Mouse (Mus musculus): ENCODE results near the gene Sox13. TPM values are rescaled to one million over a fixed set of nuclear protein-coding genes. Genes with fewer than 3 reads are reported as not detected.

The Sox13 gene
- polyA plus RNA-seq, 1 experiment from 2014 or later, result 12.3 TPM

- DNase-seq (ENCODE audit: low spot score), result peak; percentile 68
- H3K27me3 ChIP-seq (replicated peaks; ENCODE audit: control insufficient read depth, insufficient read depth, low read length), result peaks cover 10% of the 10 kb centered on the region
- H3K9me3 ChIP-seq (ENCODE audit: control insufficient read depth, low read length), result no peaks in the 10 kb centered on the region
- 0 out of 2 replicates have a peak, but pooled peaks have one; percentile 2 for ATAC-seq (replicated peaks; ENCODE audit: low FRiP score, low TSS enrichment, low read depth)
- H3K36me3 ChIP-seq (ENCODE audit: control insufficient read depth, insufficient read depth, low read length), result no peaks in the 10 kb centered on the region
- 3% methylated on average over 27 of the region's 27 CpGs for WGBS
- peak overlapping the region; percentile 97 for H3K4me2 ChIP-seq (ENCODE audit: low read length)
- H3K27ac ChIP-seq (ENCODE audit: low read depth), result no peak overlapping the region
- peaks cover 16% of the 10 kb centered on the region; the same call in 1 of the 2 replicates for H3K4me1 ChIP-seq (replicated peaks; ENCODE audit: control insufficient read depth, insufficient read depth, low read length)
- H3K4me3 ChIP-seq (ENCODE audit: low read depth, low read length), result peak overlapping the region; percentile 64
- peak overlapping the region; percentile 45 for H3K9ac ChIP-seq (ENCODE audit: low read length)
Observed at GRCm38 (mm10) chr1:133364022-133364630, 60.1 kb downstream of the Sox13 start.

- H3K4me2 ChIP-seq (ENCODE audit: low read length), result peak within 1 kb of the TSS; percentile 97
- peaks cover 16% of the 10 kb centered on the region; the same call in 1 of the 2 replicates for H3K4me1 ChIP-seq (replicated peaks; ENCODE audit: control insufficient read depth, insufficient read depth, low read length)
- WGBS, result under 1% methylated on average over 52 of the region's 52 CpGs
- no peak within 1 kb of the TSS for H3K27ac ChIP-seq (ENCODE audit: low read depth)
- H3K9ac ChIP-seq (ENCODE audit: low read length), result peak within 1 kb of the TSS; percentile 45
- no peaks in the 10 kb centered on the region for H3K36me3 ChIP-seq (ENCODE audit: control insufficient read depth, insufficient read depth, low read length)
- H3K9me3 ChIP-seq (ENCODE audit: control insufficient read depth, low read length), result no peaks in the 10 kb centered on the region
- DNase-seq (ENCODE audit: low spot score) (peak; percentile 93), ATAC-seq (replicated peaks; ENCODE audit: low FRiP score, low TSS enrichment, low read depth) (peak; percentile 83)
- peaks cover 10% of the 10 kb centered on the region for H3K27me3 ChIP-seq (replicated peaks; ENCODE audit: control insufficient read depth, insufficient read depth, low read length)
- H3K4me3 ChIP-seq (ENCODE audit: low read depth, low read length), result peak within 1 kb of the TSS; percentile 64
Observed at GRCm38 (mm10) chr1:133363276-133364021, 60.7 kb downstream of the Sox13 start, which contains the start of gene Etnk2. Gene Etnk2 (plus strand): TSS chr1:133363572.

- no peak overlapping the region for H3K9ac ChIP-seq (ENCODE audit: low read length)
- no peak for ATAC-seq (replicated peaks; ENCODE audit: low FRiP score, low TSS enrichment, low read depth)
- H3K4me1 ChIP-seq (replicated peaks; ENCODE audit: control insufficient read depth, insufficient read depth, low read length), result peaks cover 8% of the 10 kb centered on the region; the same call in 1 of the 2 replicates
- no peak overlapping the region for H3K27ac ChIP-seq (ENCODE audit: low read depth)
- DNase-seq (ENCODE audit: low spot score), result no peak
- H3K4me2 ChIP-seq (ENCODE audit: low read length), result no peak overlapping the region
- H3K27me3 ChIP-seq (replicated peaks; ENCODE audit: control insufficient read depth, insufficient read depth, low read length), result peaks cover 10% of the 10 kb centered on the region
- no peak overlapping the region for H3K4me3 ChIP-seq (ENCODE audit: low read depth, low read length)
- H3K36me3 ChIP-seq (ENCODE audit: control insufficient read depth, insufficient read depth, low read length), result no peaks in the 10 kb centered on the region
- H3K9me3 ChIP-seq (ENCODE audit: control insufficient read depth, low read length), result no peaks in the 10 kb centered on the region
- WGBS, result 83% methylated on average over 5 of the region's 5 CpGs
Observed at GRCm38 (mm10) chr1:133362103-133362502, 62.1 kb downstream of the Sox13 start.

DNA sequence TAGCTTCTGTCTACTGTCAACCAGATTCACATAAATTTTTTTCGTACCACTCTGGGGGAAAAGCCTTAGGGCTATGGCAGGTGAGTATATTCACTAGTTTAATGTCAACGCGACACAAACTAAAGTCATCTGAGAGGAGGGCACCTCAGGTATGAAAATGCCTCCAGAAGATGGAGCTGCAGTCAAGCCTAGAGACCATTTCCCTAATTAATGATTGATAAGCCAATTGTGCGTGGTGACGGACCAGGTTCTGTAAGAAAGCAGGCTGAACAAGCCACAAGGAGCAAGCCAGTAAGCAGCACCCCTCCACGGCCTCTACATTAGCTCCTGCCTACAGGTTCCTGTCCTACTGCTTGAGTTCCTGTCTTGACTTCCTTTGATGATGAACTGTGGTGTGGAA, 63.2 kb downstream of the Sox13 start:
- Histone ChIP-seq H3K4me2 (ENCODE audit: low read length) (no peak overlapping the region), H3K9ac (ENCODE audit: low read length) (no peak overlapping the region), H3K27me3 (replicated peaks; ENCODE audit: control insufficient read depth, insufficient read depth, low read length) (peaks cover 10% of the 10 kb centered on the region), H3K4me1 (replicated peaks; ENCODE audit: control insufficient read depth, insufficient read depth, low read length) (peaks cover 8% of the 10 kb centered on the region; the same call in 1 of the 2 replicates), H3K27ac (ENCODE audit: low read depth) (no peak overlapping the region), H3K9me3 (ENCODE audit: control insufficient read depth, low read length) (no peaks in the 10 kb centered on the region), H3K36me3 (ENCODE audit: control insufficient read depth, insufficient read depth, low read length) (no peaks in the 10 kb centered on the region), H3K4me3 (ENCODE audit: low read depth, low read length) (no peak overlapping the region)
- 91% methylated on average over 6 of the region's 6 CpGs for WGBS
- ATAC-seq (replicated peaks; ENCODE audit: low FRiP score, low TSS enrichment, low read depth) (no peak), DNase-seq (ENCODE audit: low spot score) (no peak)

- Histone ChIP-seq H3K27me3 (replicated peaks; ENCODE audit: control insufficient read depth, insufficient read depth, low read length) (no peaks in the 10 kb centered on the region), H3K9ac (ENCODE audit: low read length) (no peak overlapping the region), H3K4me1 (replicated peaks; ENCODE audit: control insufficient read depth, insufficient read depth, low read length) (no peaks in the 10 kb centered on the region), H3K27ac (ENCODE audit: low read depth) (no peak overlapping the region), H3K4me2 (ENCODE audit: low read length) (no peak overlapping the region), H3K4me3 (ENCODE audit: low read depth, low read length) (no peak overlapping the region), H3K36me3 (ENCODE audit: control insufficient read depth, insufficient read depth, low read length) (no peaks in the 10 kb centered on the region), H3K9me3 (ENCODE audit: control insufficient read depth, low read length) (no peaks in the 10 kb centered on the region)
- ATAC-seq (replicated peaks; ENCODE audit: low FRiP score, low TSS enrichment, low read depth) (no peak), DNase-seq (ENCODE audit: low spot score) (no peak)
- 57% methylated on average over 8 of the region's 8 CpGs for WGBS
Observed at GRCm38 (mm10) chr1:133356330-133356729, 67.8 kb downstream of the Sox13 start.

DNA sequence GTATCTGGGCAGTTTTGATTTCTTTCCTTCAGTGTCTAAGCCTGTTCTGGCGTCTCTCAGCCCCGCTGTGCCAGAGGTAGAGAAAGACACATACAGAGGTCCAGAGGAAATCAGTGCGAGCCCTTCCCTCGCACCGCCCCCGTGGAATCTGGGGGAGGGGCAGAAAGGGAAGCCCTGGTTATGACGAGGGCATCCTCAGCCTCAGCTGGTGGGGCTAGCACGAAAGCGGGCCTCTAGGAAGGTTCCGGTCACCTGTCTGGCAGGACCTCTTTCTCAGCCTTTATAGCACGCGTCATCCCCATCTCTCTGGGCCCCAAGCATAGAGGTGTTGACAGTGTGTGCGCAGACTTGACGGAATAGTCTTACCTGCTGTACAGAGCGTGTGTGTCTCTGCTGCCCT, 68.3 kb downstream of the Sox13 start:
- H3K27me3 ChIP-seq (replicated peaks; ENCODE audit: control insufficient read depth, insufficient read depth, low read length), result no peaks in the 10 kb centered on the region
- DNase-seq (ENCODE audit: low spot score) (no peak), ATAC-seq (replicated peaks; ENCODE audit: low FRiP score, low TSS enrichment, low read depth) (no peak)
- H3K27ac ChIP-seq (ENCODE audit: low read depth), result no peak overlapping the region
- no peaks in the 10 kb centered on the region for H3K36me3 ChIP-seq (ENCODE audit: control insufficient read depth, insufficient read depth, low read length)
- H3K9me3 ChIP-seq (ENCODE audit: control insufficient read depth, low read length), result no peaks in the 10 kb centered on the region
- no peak overlapping the region for H3K4me3 ChIP-seq (ENCODE audit: low read depth, low read length)
- no peaks in the 10 kb centered on the region for H3K4me1 ChIP-seq (replicated peaks; ENCODE audit: control insufficient read depth, insufficient read depth, low read length)
- no peak overlapping the region for H3K4me2 ChIP-seq (ENCODE audit: low read length)
- 45% methylated on average over 15 of the region's 15 CpGs for WGBS
- no peak overlapping the region for H3K9ac ChIP-seq (ENCODE audit: low read length)

GRCm38 (mm10) chr1:133355469-133355868, 68.7 kb downstream of the Sox13 start:
- ATAC-seq (replicated peaks; ENCODE audit: low FRiP score, low TSS enrichment, low read depth) (no peak), DNase-seq (ENCODE audit: low spot score) (no peak)
- Histone ChIP-seq H3K9me3 (ENCODE audit: control insufficient read depth, low read length) (no peaks in the 10 kb centered on the region), H3K36me3 (ENCODE audit: control insufficient read depth, insufficient read depth, low read length) (no peaks in the 10 kb centered on the region), H3K4me1 (replicated peaks; ENCODE audit: control insufficient read depth, insufficient read depth, low read length) (no peaks in the 10 kb centered on the region), H3K27ac (ENCODE audit: low read depth) (no peak overlapping the region), H3K4me2 (ENCODE audit: low read length) (no peak overlapping the region), H3K4me3 (ENCODE audit: low read depth, low read length) (no peak overlapping the region), H3K9ac (ENCODE audit: low read length) (no peak overlapping the region), H3K27me3 (replicated peaks; ENCODE audit: control insufficient read depth, insufficient read depth, low read length) (no peaks in the 10 kb centered on the region)
- 35% methylated on average over 5 of the region's 5 CpGs for WGBS

DNA sequence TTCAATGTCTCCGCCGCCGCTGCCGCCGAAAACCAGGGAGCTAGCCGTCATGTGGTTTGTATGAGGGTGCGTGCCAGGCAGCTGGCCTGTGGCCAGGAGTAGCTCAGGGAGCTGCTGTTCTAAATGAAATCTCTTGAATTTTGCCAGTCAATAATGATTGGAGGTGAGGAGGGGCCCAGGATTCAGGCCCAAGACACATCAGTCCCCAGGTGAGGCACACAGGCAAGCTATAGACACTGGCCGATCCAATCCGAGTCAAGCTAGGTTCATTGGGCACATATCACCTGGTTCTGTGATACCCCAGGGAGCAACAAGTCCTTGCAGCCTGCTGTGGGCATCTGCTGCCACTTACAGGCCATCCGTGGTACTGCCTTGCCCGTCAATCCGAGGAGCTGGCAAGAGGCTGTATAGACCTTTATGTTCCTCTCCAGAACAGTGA, 70.8 kb downstream of the Sox13 start:
- H3K4me3 ChIP-seq (ENCODE audit: low read depth, low read length), result no peak overlapping the region
- H3K4me1 ChIP-seq (replicated peaks; ENCODE audit: control insufficient read depth, insufficient read depth, low read length), result no peaks in the 10 kb centered on the region
- WGBS, result 47% methylated on average over 12 of the region's 12 CpGs
- no peaks in the 10 kb centered on the region for H3K27me3 ChIP-seq (replicated peaks; ENCODE audit: control insufficient read depth, insufficient read depth, low read length)
- H3K9ac ChIP-seq (ENCODE audit: low read length), result no peak overlapping the region
- no peaks in the 10 kb centered on the region for H3K36me3 ChIP-seq (ENCODE audit: control insufficient read depth, insufficient read depth, low read length)
- H3K4me2 ChIP-seq (ENCODE audit: low read length), result no peak overlapping the region
- H3K9me3 ChIP-seq (ENCODE audit: control insufficient read depth, low read length), result no peaks in the 10 kb centered on the region
- DNase-seq (ENCODE audit: low spot score) (peak; percentile 86), ATAC-seq (replicated peaks; ENCODE audit: low FRiP score, low TSS enrichment, low read depth) (peak; percentile 58)
- H3K27ac ChIP-seq (ENCODE audit: low read depth), result no peak overlapping the region
